Mouse (Mus musculus): Measurements from ENCODE around the gene 1700067P10Rik. TPM values are rescaled to one million over a fixed set of nuclear protein-coding genes. Genes with fewer than 3 reads are reported as not detected.
A peak's percentile ranks its signal among the peaks of the same experiment; 100 is the strongest.

The 1700067P10Rik gene
- not detected in 2 replicates for polyA plus RNA-seq (2014; fragmentation: Nextera tagmentation; extraction: Ambion mirVana)

DNA sequence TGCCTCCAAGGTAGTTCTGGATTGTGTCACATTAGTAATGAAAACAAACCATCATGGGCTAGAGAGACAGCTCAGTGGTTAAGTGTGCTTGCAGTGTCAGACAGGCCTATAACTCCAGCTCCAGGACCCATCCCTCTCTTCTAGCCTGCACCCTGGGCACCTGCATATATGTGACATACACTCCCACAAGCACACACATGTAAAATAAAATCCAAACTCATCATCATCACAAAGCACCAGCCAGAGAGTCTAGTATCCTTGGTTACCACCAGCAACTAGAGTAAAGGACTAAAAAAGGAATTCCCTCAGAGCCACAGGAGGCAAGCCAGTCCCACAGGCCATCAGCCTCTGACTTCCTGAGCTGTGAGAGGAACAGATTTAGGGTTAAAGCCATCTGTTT is at the start of gene 1700067P10Rik:
1700067P10Rik (plus strand) TSS at position 301 of the 400 bp plus-strand sequence.
- peaks cover 3% of the 10 kb centered on the region for H3K9me3 ChIP-seq (ENCODE audit: control insufficient read depth, low read length)
- no peak within 1 kb of the TSS for H3K27ac ChIP-seq (replicated peaks; ENCODE audit: low read depth, low read length)
- H3K9ac ChIP-seq (ENCODE audit: low read depth, low read length) = no peak within 1 kb of the TSS
- no peak for DNase-seq (ENCODE audit: low spot score)
- H3K4me2 ChIP-seq (ENCODE audit: low read depth, low read length) = no peak within 1 kb of the TSS
- no peaks in the 10 kb centered on the region for H3K4me1 ChIP-seq (ENCODE audit: control insufficient read depth, insufficient read depth, low read length)
- ATAC-seq (ENCODE audit: low read depth) = no peak
- H3K4me3 ChIP-seq (ENCODE audit: low read depth, low read length) = no peak within 1 kb of the TSS
- peaks cover 3% of the 10 kb centered on the region; the same call in 1 of the 2 replicates for H3K27me3 ChIP-seq (replicated peaks; ENCODE audit: control insufficient read depth, insufficient read depth, low read length)
- no peaks in the 10 kb centered on the region for H3K36me3 ChIP-seq (ENCODE audit: control insufficient read depth, insufficient read depth, low read length)

DNA sequence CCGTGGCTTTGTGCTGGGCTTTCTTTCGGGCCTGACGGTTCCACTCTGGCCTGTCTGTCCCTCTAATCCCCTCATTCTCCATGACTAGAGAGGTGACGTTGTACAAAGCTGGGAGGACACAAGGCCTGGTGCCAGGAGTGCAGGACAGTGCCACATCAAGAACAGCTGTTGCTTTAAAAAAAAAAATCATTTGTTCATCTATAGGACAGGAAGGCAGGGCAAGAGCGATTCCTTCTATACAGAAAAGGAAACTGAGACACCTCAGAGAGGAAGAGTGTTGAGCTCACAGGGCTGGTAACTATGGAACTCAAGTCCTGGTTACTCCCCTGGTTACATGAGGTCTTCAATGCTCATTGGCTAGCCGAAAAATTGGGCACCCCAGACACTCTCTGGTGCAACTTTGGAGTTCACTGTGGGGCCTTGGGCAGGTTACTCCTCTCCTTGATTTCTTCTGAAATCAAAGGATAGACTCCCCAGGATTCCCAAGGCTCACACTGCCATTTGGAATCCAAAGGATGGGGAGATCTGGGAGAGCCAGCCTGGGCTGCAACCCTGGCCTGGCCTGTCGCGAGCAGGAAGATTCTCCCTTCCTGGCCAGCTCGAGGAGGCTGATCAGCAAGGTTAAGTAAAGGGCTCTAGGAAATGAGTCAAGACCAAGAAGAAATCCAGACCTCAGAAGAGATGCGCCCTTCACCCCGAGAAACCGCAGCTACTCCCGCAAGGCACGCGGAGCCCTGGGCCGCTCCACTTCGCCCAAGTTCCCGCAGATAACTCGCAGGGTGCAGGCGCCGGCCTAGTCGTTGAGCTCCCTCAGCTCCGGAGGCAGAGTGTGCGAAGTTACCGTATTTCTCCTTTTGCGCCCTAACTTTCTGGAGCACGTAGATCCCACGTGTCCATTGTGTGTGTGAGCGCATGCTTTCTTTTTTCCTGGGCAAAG is 47.5 kb upstream of the 1700067P10Rik start:
- H3K9ac ChIP-seq (ENCODE audit: low read depth, low read length) = peak overlapping the region; percentile 20
- 0 out of 2 replicates have a peak, but pooled peaks cover 5% of the 10 kb centered on the region for H3K27me3 ChIP-seq (replicated peaks; ENCODE audit: control insufficient read depth, insufficient read depth, low read length)
- H3K9me3 ChIP-seq (ENCODE audit: control insufficient read depth, low read length) = no peaks in the 10 kb centered on the region
- H3K4me2 ChIP-seq (ENCODE audit: low read depth, low read length) = peak overlapping the region; percentile 43
- H3K27ac ChIP-seq (replicated peaks; ENCODE audit: low read depth, low read length) = peak overlapping the region; percentile 74
- DNase-seq (ENCODE audit: low spot score) (peak; percentile 91), ATAC-seq (ENCODE audit: low read depth) (peak; percentile 66; the same call in 1 of the 2 replicates)
- H3K4me1 ChIP-seq (ENCODE audit: control insufficient read depth, insufficient read depth, low read length) = peaks cover 19% of the 10 kb centered on the region
- no peaks in the 10 kb centered on the region for H3K36me3 ChIP-seq (ENCODE audit: control insufficient read depth, insufficient read depth, low read length)
- H3K4me3 ChIP-seq (ENCODE audit: low read depth, low read length) = peak overlapping the region; percentile 23; the same call in 1 of the 2 replicates
- 9% methylated on average over 28 of the region's 29 CpGs for WGBS

- H3K4me1 ChIP-seq (ENCODE audit: control insufficient read depth, insufficient read depth, low read length) = peaks cover 19% of the 10 kb centered on the region
- H3K4me3 ChIP-seq (ENCODE audit: low read depth, low read length) = no peak overlapping the region
- no peak overlapping the region for H3K9ac ChIP-seq (ENCODE audit: low read depth, low read length)
- no peaks in the 10 kb centered on the region for H3K36me3 ChIP-seq (ENCODE audit: control insufficient read depth, insufficient read depth, low read length)
- ATAC-seq (ENCODE audit: low read depth) (no peak), DNase-seq (ENCODE audit: low spot score) (no peak)
- 0 out of 2 replicates have a peak, but pooled peaks cover 5% of the 10 kb centered on the region for H3K27me3 ChIP-seq (replicated peaks; ENCODE audit: control insufficient read depth, insufficient read depth, low read length)
- H3K4me2 ChIP-seq (ENCODE audit: low read depth, low read length) = no peak overlapping the region
- WGBS = 86% methylated on average over 5 of the region's 5 CpGs
- H3K9me3 ChIP-seq (ENCODE audit: control insufficient read depth, low read length) = no peaks in the 10 kb centered on the region
- no peak overlapping the region for H3K27ac ChIP-seq (replicated peaks; ENCODE audit: low read depth, low read length)
These were observed 45.8 kb upstream of the 1700067P10Rik start for GRCm38 (mm10) chr17:48043154-48043880.

DNA sequence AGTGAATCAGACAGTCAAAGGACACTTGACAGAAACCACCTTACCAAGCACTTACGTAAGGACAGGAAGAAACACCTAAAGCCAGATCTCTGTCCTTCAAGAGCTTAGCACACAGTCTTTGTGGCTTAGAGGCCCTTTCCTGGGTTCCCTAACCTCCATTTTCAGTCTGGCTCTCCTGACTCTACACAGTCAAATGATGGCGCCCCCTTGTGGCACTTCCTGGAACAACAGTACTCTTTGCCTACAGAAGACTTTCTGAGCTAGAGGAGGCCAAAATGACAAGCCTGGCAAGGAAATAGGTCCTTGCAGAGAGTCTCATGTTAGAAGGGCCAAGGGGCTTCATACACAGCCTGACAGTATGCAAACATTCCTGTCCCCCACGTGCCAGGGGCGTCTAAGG is 43.5 kb upstream of the 1700067P10Rik start:
- Histone ChIP-seq H3K27me3 (replicated peaks; ENCODE audit: control insufficient read depth, insufficient read depth, low read length) (no peaks in the 10 kb centered on the region), H3K4me1 (ENCODE audit: control insufficient read depth, insufficient read depth, low read length) (peaks cover 8% of the 10 kb centered on the region; the same call in 1 of the 2 replicates), H3K9ac (ENCODE audit: low read depth, low read length) (no peak overlapping the region), H3K4me2 (ENCODE audit: low read depth, low read length) (no peak overlapping the region), H3K4me3 (ENCODE audit: low read depth, low read length) (no peak overlapping the region), H3K9me3 (ENCODE audit: control insufficient read depth, low read length) (no peaks in the 10 kb centered on the region), H3K27ac (replicated peaks; ENCODE audit: low read depth, low read length) (no peak overlapping the region), H3K36me3 (ENCODE audit: control insufficient read depth, insufficient read depth, low read length) (no peaks in the 10 kb centered on the region)
- WGBS = 42% methylated on average over 4 of the region's 4 CpGs
- ATAC-seq (ENCODE audit: low read depth) (no peak), DNase-seq (ENCODE audit: low spot score) (peak; percentile 59)

DNA sequence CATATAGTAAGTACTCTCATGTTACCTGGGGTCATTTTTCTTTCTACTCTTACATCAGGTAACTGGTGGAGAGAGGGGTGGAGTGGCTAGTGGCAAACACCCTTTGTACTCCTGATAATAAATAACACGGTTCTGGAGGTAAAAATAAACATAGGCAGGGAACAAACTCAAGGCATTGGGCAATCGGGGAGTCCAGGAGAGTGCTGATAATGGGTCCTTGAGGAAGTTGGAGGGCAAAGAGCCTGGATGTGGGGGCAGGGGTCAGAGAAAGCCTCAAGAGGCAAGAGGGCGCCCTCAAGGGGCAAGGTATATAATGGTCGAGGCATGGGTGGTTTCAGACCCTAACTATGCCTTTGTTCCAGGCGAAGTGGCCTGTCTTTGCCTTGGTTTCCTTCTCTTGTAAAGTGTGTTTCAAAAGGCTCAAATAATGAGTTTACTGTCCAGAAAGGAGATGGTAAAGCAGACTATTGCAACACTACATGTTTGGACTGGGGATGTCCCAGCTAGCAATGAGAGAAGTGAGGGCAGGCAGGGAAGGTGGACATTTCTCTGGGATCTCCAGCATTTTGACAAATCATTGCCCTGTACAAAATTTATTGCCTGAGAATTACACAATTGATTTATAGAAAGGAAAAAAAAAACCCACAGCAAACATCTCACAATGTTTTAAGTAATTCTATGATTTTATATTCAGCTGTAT is 37.3 kb upstream of the 1700067P10Rik start:
- H3K4me3 ChIP-seq (ENCODE audit: low read depth, low read length) = no peak overlapping the region
- ATAC-seq (ENCODE audit: low read depth) (no peak), DNase-seq (ENCODE audit: low spot score) (no peak)
- no peak overlapping the region for H3K27ac ChIP-seq (replicated peaks; ENCODE audit: low read depth, low read length)
- no peaks in the 10 kb centered on the region for H3K36me3 ChIP-seq (ENCODE audit: control insufficient read depth, insufficient read depth, low read length)
- WGBS = 67% methylated on average over 5 of the region's 5 CpGs
- no peak overlapping the region for H3K4me2 ChIP-seq (ENCODE audit: low read depth, low read length)
- no peak overlapping the region for H3K9ac ChIP-seq (ENCODE audit: low read depth, low read length)
- H3K27me3 ChIP-seq (replicated peaks; ENCODE audit: control insufficient read depth, insufficient read depth, low read length) = no peaks in the 10 kb centered on the region
- no peaks in the 10 kb centered on the region for H3K9me3 ChIP-seq (ENCODE audit: control insufficient read depth, low read length)
- H3K4me1 ChIP-seq (ENCODE audit: control insufficient read depth, insufficient read depth, low read length) = no peaks in the 10 kb centered on the region

DNA sequence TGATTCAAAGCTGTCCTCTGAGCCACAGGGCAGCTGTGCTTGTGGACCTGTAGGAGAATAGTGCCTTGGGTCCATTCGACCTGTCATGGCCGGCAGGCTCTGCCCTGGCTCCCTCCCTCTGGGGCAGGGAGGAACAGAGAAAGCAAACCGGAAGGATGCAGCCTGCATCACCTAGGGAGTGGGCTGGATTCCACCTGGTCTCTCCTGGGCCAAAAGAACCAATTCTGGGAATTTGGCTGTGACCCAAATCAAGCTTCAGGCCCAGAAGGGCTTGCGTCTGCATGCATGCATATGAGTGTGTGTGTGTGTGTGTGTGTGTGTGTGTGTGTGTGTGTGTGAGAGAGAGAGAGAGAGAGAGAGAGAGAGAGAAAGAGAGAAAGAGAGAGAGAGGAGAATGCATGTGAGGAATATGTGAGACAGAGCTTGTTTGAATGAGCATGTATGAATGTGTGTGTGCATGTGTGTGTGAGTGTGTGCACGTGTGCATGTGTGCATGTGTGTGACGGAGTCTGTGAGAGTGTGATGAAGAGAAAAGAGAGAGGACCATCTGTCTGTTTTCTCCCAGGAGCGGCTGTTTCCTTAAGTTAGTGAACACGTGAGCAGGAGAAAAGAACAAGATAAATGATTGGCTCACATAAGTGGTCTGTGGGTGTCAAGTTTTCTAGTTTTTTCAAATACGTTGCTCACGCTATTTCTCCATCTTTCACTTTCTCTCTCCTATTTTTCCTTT is 36.6 kb upstream of the 1700067P10Rik start:
- ATAC-seq (ENCODE audit: low read depth) = no peak
- no peak for DNase-seq (ENCODE audit: low spot score)
- peaks cover 4% of the 10 kb centered on the region for H3K4me1 ChIP-seq (ENCODE audit: control insufficient read depth, insufficient read depth, low read length)
- no peaks in the 10 kb centered on the region for H3K9me3 ChIP-seq (ENCODE audit: control insufficient read depth, low read length)
- no peak overlapping the region for H3K9ac ChIP-seq (ENCODE audit: low read depth, low read length)
- H3K4me3 ChIP-seq (ENCODE audit: low read depth, low read length) = no peak overlapping the region
- H3K36me3 ChIP-seq (ENCODE audit: control insufficient read depth, insufficient read depth, low read length) = no peaks in the 10 kb centered on the region
- H3K27ac ChIP-seq (replicated peaks; ENCODE audit: low read depth, low read length) = no peak overlapping the region
- no peaks in the 10 kb centered on the region for H3K27me3 ChIP-seq (replicated peaks; ENCODE audit: control insufficient read depth, insufficient read depth, low read length)
- 70% methylated on average over 10 of the region's 10 CpGs for WGBS
- no peak overlapping the region for H3K4me2 ChIP-seq (ENCODE audit: low read depth, low read length)

- no peak overlapping the region for H3K4me3 ChIP-seq (ENCODE audit: low read depth, low read length)
- H3K27me3 ChIP-seq (replicated peaks; ENCODE audit: control insufficient read depth, insufficient read depth, low read length) = no peaks in the 10 kb centered on the region
- no peak overlapping the region for H3K9ac ChIP-seq (ENCODE audit: low read depth, low read length)
- 83% methylated on average over 2 of the region's 2 CpGs for WGBS
- ATAC-seq (ENCODE audit: low read depth) = no peak
- H3K9me3 ChIP-seq (ENCODE audit: control insufficient read depth, low read length) = no peaks in the 10 kb centered on the region
- no peak overlapping the region for H3K4me2 ChIP-seq (ENCODE audit: low read depth, low read length)
- H3K4me1 ChIP-seq (ENCODE audit: control insufficient read depth, insufficient read depth, low read length) = peaks cover 11% of the 10 kb centered on the region
- no peak overlapping the region for H3K27ac ChIP-seq (replicated peaks; ENCODE audit: low read depth, low read length)
- H3K36me3 ChIP-seq (ENCODE audit: control insufficient read depth, insufficient read depth, low read length) = no peaks in the 10 kb centered on the region
- no peak for DNase-seq (ENCODE audit: low spot score)
These were observed 35.5 kb upstream of the 1700067P10Rik start for GRCm38 (mm10) chr17:48053646-48054045.

Measured in embryonic facial prominence, embryonic 14.5 days (tissue).